Mouse (Mus musculus) spleen, adult 2 months (tissue): Measurements from ENCODE around the gene Trmo.

ENCODE experiments used
- CTCF ChIP-seq: fragments of 200-500 bp; IDR thresholded peaks from 2 replicates; pipeline ENCODE4 v1.5.1; 2011; ENCODE audit warnings: mild to moderate bottlenecking, inconsistent platforms; ENCODE audit not compliant: insufficient read depth, insufficient read length, insufficient replicate concordance; ENCODE audit errors: extremely low read depth
- POLR2A ChIP-seq: fragments of 200-500 bp; IDR thresholded peaks from 2 replicates; pipeline ENCODE4 v1.6.1; 2011; ENCODE audit warnings: low read depth, low read length, inconsistent platforms

DNA sequence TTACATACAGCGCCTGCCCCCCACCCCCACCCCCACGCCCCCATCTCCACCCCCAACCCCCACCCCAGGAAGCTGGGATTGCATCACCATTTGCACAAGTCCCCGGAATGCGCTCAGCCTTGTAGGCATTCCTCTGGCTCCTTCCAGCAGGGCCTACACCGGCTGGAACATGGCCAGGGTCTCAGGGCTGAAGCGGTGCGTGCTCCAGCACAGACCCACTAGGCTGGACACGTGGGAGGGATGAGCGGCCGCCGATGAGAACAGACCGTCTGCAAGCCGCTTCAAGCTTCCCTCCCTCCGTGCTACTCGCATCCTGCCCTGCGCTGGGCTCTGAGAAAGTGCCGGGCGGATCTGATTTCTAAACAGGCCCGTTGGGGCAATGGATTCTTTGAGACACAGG lies 18.2 kb downstream of the Trmo start:
- TF ChIP-seq POLR2A = no peak
- no peak for TF ChIP-seq CTCF
